Mouse (Mus musculus) heart, adult 9 months (tissue): ENCODE measurements at regions not wholly inside any gene's neighbourhood (a gene's known extent, or its start where the extent isn't known, plus 50 kb on each side); places are given as distances from the start of the nearest gene placed in this dataset.

Source experiments
- DNase-seq, 2 experiments: peaks; one replicate each; pipeline ENCODE4 v3.0.0; 2022; ENCODE audit warnings: low spot score in 2 of 2

GRCm38 (mm10) chr1:35786241-35786640 is 282.0 kb upstream of the Hs6st1 start:
- no peak for DNase-seq

- DNase-seq, result no peak
These were observed 281.5 kb upstream of the Hs6st1 start for GRCm38 (mm10) chr1:35786668-35787213.

- DNase-seq, result no peak
These were observed 271.1 kb upstream of the Hs6st1 start for GRCm38 (mm10) chr1:35797064-35797463.

GRCm38 (mm10) chr1:35797526-35797925 is 270.7 kb upstream of the Hs6st1 start:
- DNase-seq, result no peak

- DNase-seq, result no peak
These were observed 262.7 kb upstream of the Hs6st1 start for GRCm38 (mm10) chr1:35805546-35805945.

GRCm38 (mm10) chr1:35806329-35806728 is 261.9 kb upstream of the Hs6st1 start:
- no peak for DNase-seq

- no peak for DNase-seq
These were observed 261.5 kb upstream of the Hs6st1 start for GRCm38 (mm10) chr1:35806731-35807130.

- no peak for DNase-seq
These were observed 259.3 kb upstream of the Hs6st1 start for GRCm38 (mm10) chr1:35808894-35809293.

- no peak for DNase-seq
These were observed 258.9 kb upstream of the Hs6st1 start for GRCm38 (mm10) chr1:35809341-35809740.

- no peak for DNase-seq
These were observed 257.4 kb upstream of the Hs6st1 start for GRCm38 (mm10) chr1:35810571-35811342.

- DNase-seq, result no peak
These were observed 256.8 kb upstream of the Hs6st1 start for GRCm38 (mm10) chr1:35811380-35811779.

- DNase-seq, result no peak
These were observed 256.4 kb upstream of the Hs6st1 start for GRCm38 (mm10) chr1:35811795-35812194.

- peak in 1 of 2 experiments; percentile 10 for DNase-seq
These were observed 254.6 kb upstream of the Hs6st1 start for GRCm38 (mm10) chr1:35813625-35814024.

- no peak for DNase-seq
These were observed 254.0 kb upstream of the Hs6st1 start for GRCm38 (mm10) chr1:35814207-35814606.

- no peak for DNase-seq
These were observed 253.4 kb upstream of the Hs6st1 start for GRCm38 (mm10) chr1:35814751-35815150.

- DNase-seq, result no peak
These were observed 246.4 kb upstream of the Hs6st1 start for GRCm38 (mm10) chr1:35821791-35822190.

GRCm38 (mm10) chr1:35822376-35823202 is 245.6 kb upstream of the Hs6st1 start:
- DNase-seq, result no peak

GRCm38 (mm10) chr1:35823496-35823895 is 244.7 kb upstream of the Hs6st1 start:
- DNase-seq, result no peak

GRCm38 (mm10) chr1:35823981-35824880 is 244.0 kb upstream of the Hs6st1 start:
- no peak for DNase-seq

GRCm38 (mm10) chr1:35825531-35825966 is 242.7 kb upstream of the Hs6st1 start:
- DNase-seq, result peak in 1 of 2 experiments; percentile 15

- no peak for DNase-seq
These were observed 241.6 kb upstream of the Hs6st1 start for GRCm38 (mm10) chr1:35826575-35827114.
